Mouse (Mus musculus) stomach, postnatal 0 days (tissue): ENCODE results near the gene Prrt2. TPM values are rescaled to one million over a fixed set of nuclear protein-coding genes. Genes with fewer than 3 reads are reported as not detected.

Source experiments
- ATAC-seq: fragments of 200-750 bp; cut with Nextera tagmentation; 2 replicates; pipeline ENCODE4 v1.8.0; 2017; ENCODE audit not compliant: low FRiP score, low TSS enrichment
- DNase-seq: peaks from one replicate; pipeline ENCODE4 v3.0.0-alpha.2; 2016; ENCODE audit warnings: low spot score
- H3K27ac ChIP-seq: fragments of 300-500 bp; sonication (generic); replicated peaks from 2 replicates; pipeline ENCODE4 v1.5.1; 2014; ENCODE audit warnings: mild to moderate bottlenecking, control low read depth
- H3K27me3 ChIP-seq: fragments of 300-500 bp; sonication (generic); 2 replicates; pipeline ENCODE4 v1.6.1; 2014; ENCODE audit warnings: low read length; ENCODE audit not compliant: control insufficient read depth, insufficient read depth
- H3K36me3 ChIP-seq: fragments of 300-500 bp; sonication (generic); 2 replicates; pipeline ENCODE4 v1.6.1; 2014; ENCODE audit warnings: low read length, mixed read lengths; ENCODE audit not compliant: control insufficient read depth, insufficient read depth
- H3K4me1 ChIP-seq: fragments of 300-500 bp; sonication (generic); replicated peaks from 2 replicates; pipeline ENCODE4 v1.6.1; 2014; ENCODE audit warnings: antibody characterized with exemption; ENCODE audit not compliant: control insufficient read depth, insufficient read depth
- H3K4me2 ChIP-seq: fragments of 300-500 bp; sonication (generic); replicated peaks from 2 replicates; pipeline ENCODE4 v1.6.1; 2014; ENCODE audit warnings: low read depth, mild to moderate bottlenecking, control low read depth, moderate library complexity
- H3K4me3 ChIP-seq: fragments of 300-500 bp; sonication (generic); 2 replicates; pipeline ENCODE4 v1.5.1; 2014; ENCODE audit warnings: low read depth, low read length, control low read depth
- H3K9ac ChIP-seq: fragments of 300-500 bp; sonication (generic); 2 replicates; pipeline ENCODE4 v1.6.1; 2014; ENCODE audit warnings: mild to moderate bottlenecking, low read length, control low read depth, mixed read lengths
- H3K9me3 ChIP-seq: fragments of 300-500 bp; sonication (generic); 2 replicates; pipeline ENCODE4 v1.6.1; 2016; ENCODE audit warnings: low read length; ENCODE audit not compliant: control insufficient read depth
- CTCF ChIP-seq: IDR thresholded peaks from 2 replicates; pipeline ENCODE4 v1.5.1; 2016; ENCODE audit warnings: antibody characterized with exemption, low read depth, mild to moderate bottlenecking, moderate library complexity
- EP300 ChIP-seq: optimal IDR thresholded peaks from 2 replicates; pipeline ENCODE3; 2016; ENCODE audit warnings: antibody characterized with exemption
- WGBS: fragments of 180-500 bp; shearing (Covaris S2); extraction: QIAGEN DNeasy Blood & Tissue Kit; methylation state at CpG from one replicate; pipeline ENCODE4 v1.1.7; 2014; 5-methylcytosine and 5-hydroxymethylcytosine counted together
- polyA plus RNA-seq: library from polyadenylated mRNA; unstranded; fragments of >200 nt; fragmentation: Nextera tagmentation; extraction: Ambion mirVana; gene quantifications from 2 replicates; pipeline ENCODE4 v1.2.1, GENCODE M21; 2015

Gene Prrt2
- polyA plus RNA-seq, 1 experiment from 2014 or later: 1.7 TPM

DNA sequence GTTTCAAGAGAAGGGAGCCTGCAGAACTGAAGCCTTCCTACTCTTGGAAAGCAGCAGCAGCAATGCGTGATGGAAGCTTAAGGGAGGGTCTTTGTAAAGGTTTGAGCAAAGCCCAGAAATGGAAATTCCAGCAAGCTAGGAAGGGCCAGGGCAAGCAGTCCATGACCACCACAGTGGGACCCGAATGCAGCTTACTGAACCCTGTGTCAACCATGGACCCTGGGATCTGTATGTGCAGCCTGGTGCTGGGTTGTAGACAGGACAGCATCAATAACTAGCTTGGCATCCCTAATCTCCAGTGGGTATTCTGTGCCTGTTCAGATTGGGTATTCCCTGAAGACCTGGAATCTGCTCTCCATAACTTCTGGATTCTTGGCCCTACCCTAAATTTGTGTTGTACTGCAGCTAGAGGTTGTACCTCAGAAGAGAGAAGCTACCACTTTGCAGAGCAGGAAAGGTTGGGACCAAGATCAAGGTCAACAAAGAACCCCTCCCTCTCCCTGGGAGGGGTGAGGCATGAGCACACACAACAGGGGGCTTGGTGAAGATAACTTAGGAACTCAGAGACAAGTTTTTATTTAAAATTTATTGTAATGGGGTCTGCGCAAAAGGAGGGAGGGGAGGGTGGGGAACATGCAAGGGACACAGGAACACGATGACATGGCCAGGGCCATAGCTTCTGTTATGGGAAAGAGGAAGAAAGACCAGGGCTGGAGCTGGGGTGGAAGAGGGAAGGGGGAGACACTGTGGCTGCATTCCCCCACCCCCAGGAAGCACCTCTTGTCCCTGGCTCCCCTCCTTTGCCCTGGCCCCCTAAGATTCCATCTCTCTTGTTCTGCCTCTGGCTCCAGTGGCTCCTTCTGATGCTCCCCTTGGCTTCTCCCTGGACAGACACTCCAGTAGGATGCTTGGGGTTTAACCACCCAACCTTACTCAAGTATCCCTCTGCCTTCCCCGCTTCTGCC is 834 bp upstream of the Prrt2 start:
- Histone ChIP-seq H3K27ac (peak overlapping the region; percentile 69), H3K9me3 (no peaks in the 10 kb centered on the region), H3K9ac (peak overlapping the region; percentile 61), H3K4me1 (peaks cover 11% of the 10 kb centered on the region), H3K4me3 (peak overlapping the region; percentile 47), H3K36me3 (peaks cover 3% of the 10 kb centered on the region; the same call in 1 of the 2 replicates), H3K4me2 (peak overlapping the region; percentile 61), H3K27me3 (no peaks in the 10 kb centered on the region)
- no peak for TF ChIP-seq CTCF
- no peak for TF ChIP-seq EP300
- DNase-seq (no peak), ATAC-seq (no peak)
- 39% methylated on average over 5 of the region's 5 CpGs for whole genome bisulfite sequencing

DNA sequence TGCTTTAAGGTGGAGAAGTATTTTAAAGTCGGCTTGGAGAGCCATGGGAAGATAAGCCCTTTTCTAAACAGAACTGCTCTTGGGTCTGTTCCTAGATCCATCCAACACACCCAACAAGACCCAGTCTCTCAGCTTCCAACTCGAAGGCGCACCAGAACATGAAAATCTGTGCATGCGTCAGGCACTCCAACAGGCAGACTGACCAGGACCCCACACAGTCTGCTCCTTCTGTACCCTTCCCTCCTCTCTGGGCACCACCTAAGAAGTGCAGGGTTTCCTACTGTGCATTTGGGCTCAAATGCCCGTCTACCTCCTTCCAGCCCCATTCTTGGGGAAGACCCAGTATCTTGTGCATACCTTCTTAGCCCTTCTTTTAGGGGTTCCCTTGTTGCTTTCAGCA is 520 bp downstream of the Prrt2 start:
- Histone ChIP-seq H3K4me2 (peak overlapping the region; percentile 61), H3K4me3 (peak overlapping the region; percentile 47), H3K36me3 (peaks cover 3% of the 10 kb centered on the region; the same call in 1 of the 2 replicates), H3K4me1 (peaks cover 11% of the 10 kb centered on the region), H3K9me3 (no peaks in the 10 kb centered on the region), H3K27me3 (no peaks in the 10 kb centered on the region), H3K27ac (peak overlapping the region; percentile 69), H3K9ac (peak overlapping the region; percentile 61)
- DNase-seq: no peak
- 27% methylated on average over 5 of the region's 5 CpGs for WGBS
- no peak for ATAC-seq
- TF ChIP-seq EP300: no peak
- no peak for TF ChIP-seq CTCF

DNA sequence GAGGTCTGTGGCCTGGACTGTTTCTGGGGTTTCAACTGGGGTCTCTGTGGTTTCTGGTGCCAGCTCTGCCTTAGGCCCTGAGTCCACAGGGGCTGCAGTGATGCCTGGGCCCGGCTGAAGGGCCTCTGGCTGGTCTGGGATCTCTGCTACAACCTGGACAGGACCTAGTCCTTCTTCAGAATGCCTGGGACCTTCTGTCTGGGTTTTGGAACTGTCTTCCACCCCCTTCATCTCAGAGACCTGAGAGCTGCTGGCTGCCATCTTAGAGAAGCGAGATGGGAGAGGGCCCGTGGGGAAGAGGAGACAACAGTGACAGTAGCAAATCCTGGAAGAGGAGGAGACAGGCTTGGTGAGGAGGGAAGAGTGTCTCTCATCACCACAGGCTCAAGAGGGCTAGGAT is 980 bp downstream of the Prrt2 start:
- Histone ChIP-seq H3K9me3 (no peaks in the 10 kb centered on the region), H3K4me1 (peaks cover 10% of the 10 kb centered on the region), H3K36me3 (peaks cover 3% of the 10 kb centered on the region; the same call in 1 of the 2 replicates), H3K27ac (peak overlapping the region; percentile 69), H3K4me2 (peak overlapping the region; percentile 61), H3K9ac (peak overlapping the region; percentile 61), H3K27me3 (no peaks in the 10 kb centered on the region), H3K4me3 (peak overlapping the region; percentile 47)
- TF ChIP-seq EP300: no peak
- no peak for DNase-seq
- 55% methylated on average over 3 of the region's 3 CpGs for WGBS
- ATAC-seq: no peak

DNA sequence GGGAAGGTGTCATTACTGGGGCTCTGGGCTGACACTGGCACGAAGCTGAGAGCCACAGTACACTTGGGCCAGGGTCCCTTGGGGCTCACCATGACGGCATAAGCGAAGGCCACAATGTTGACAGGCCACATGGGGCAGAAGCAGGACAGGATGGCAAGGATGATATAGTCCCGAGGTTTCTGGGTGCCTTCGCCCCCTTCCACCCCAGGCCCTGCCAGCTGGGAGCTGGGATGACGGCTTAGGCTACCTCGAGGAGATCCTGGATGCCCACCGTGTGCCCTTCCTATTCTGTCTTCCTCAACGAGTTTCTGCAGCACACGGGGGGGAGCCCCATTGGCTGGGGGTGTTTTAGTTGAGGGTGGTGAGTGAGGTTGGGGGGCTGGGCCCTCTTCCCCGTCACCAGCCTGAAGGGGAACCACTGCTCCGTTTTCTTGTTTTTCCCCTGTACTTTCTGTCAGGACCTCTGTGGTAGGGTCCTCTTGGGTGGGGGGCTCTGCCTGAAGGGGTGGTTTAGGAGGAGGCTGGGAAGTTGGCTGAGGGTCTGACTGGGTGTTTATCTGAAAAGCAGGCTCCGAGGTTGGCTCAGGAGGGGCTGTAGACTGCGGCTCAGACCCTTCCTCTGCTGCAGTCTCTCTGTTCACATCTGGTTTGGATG is 1.6 kb downstream of the Prrt2 start:
- no peak for TF ChIP-seq CTCF
- peaks cover 6% of the 10 kb centered on the region for H3K4me1 ChIP-seq
- ATAC-seq: no peak
- 74% methylated on average over 13 of the region's 14 CpGs for WGBS
- DNase-seq: no peak
- no peaks in the 10 kb centered on the region for H3K9me3 ChIP-seq
- H3K9ac ChIP-seq: peak overlapping the region; percentile 61
- H3K36me3 ChIP-seq: peaks cover 3% of the 10 kb centered on the region; the same call in 1 of the 2 replicates
- peak overlapping the region; percentile 61 for H3K4me2 ChIP-seq
- H3K27ac ChIP-seq: peak overlapping the region; percentile 69
- H3K4me3 ChIP-seq: peak overlapping the region; percentile 47
- no peaks in the 10 kb centered on the region for H3K27me3 ChIP-seq

DNA sequence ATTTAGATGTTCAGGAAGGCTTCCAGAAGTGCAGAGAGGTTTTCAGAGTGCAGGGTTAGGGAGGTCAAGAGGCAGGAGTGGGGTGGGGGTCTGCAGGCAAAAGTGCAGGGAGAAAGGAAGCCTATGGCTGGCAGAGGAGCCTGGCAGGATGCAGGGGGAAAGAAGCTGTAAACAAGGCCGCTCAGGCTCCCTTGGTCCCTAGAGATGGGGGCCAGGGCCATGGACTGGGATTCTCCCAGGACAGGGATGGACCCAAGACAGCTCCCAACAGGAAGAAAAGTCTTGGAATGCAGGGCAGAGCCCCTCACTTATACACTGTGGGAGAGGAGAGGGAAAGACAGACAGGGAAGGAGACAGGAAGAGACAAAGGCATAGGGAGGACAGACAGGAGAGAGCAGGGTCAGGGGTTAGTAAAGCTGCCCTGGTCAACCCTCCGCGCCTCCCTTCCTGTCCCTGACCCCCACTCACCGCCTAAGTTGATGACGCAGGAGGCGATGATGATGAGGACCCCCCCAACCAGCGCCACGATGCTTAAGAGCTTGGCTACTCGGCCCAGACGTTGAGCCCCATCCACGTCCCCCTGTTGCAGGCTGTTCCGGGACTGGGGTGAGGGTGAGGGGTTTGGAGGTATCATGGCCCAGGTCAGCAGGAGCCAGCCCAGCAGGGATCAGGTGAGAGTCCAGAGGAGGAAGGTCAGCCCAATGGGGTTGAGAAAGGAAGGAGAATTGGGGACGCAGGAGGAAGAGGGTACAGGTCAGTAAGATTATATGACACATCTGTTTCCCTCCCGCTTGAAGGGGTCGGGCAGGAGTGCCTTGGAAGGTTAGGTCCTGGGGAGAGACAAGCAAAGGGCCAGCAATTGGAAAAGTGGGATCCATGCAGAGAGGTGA is 2.4 kb downstream of the Prrt2 start:
- no peak for DNase-seq
- Histone ChIP-seq H3K9me3 (no peaks in the 10 kb centered on the region), H3K4me2 (peak overlapping the region; percentile 61), H3K4me1 (peaks cover 4% of the 10 kb centered on the region; the same call in 1 of the 2 replicates), H3K9ac (peak overlapping the region; percentile 13; the same call in 1 of the 2 replicates), H3K4me3 (peak overlapping the region; percentile 2; the same call in 1 of the 2 replicates), H3K36me3 (peaks cover 3% of the 10 kb centered on the region; the same call in 1 of the 2 replicates), H3K27me3 (no peaks in the 10 kb centered on the region), H3K27ac (peak overlapping the region; percentile 53)
- 76% methylated on average over 15 of the region's 15 CpGs for WGBS
- TF ChIP-seq CTCF (no peak), EP300 (no peak)
- ATAC-seq: no peak
